Mouse (Mus musculus): Measurements from ENCODE around the gene Dscaml1. TPM values are rescaled to one million over a fixed set of nuclear protein-coding genes. Genes with fewer than 3 reads are reported as not detected.

Gene Dscaml1
- total RNA-seq, 1 experiment, result 1.3 TPM

- Histone ChIP-seq H3K4me1 (ENCODE audit: control insufficient read depth in 2 of 2, insufficient read depth in 2 of 2, low read length in 2 of 2, poor library complexity in 1 of 2) (no peaks in the 10 kb centered on the region), H3K27ac (ENCODE audit: insufficient read depth, low read depth, low read length, poor library complexity, severe bottlenecking) (no peak overlapping the region), H3K9me3 (ENCODE audit: control insufficient read depth, insufficient read depth, low read depth, low read length) (no peaks in the 10 kb centered on the region), H3K4me3 (ENCODE audit: insufficient read depth in 1 of 2, low read depth in 1 of 2, low read length in 2 of 2, poor library complexity in 1 of 2, severe bottlenecking in 1 of 2) (no peak overlapping the region), H3K36me3 (ENCODE audit: control insufficient read depth, insufficient read depth, low read length, poor library complexity, severe bottlenecking) (no peaks in the 10 kb centered on the region), H3K9ac (ENCODE audit: insufficient read depth, low read depth, low read length, poor library complexity, severe bottlenecking) (no peak overlapping the region)
- in situ Hi-C loops (cut with MboI; ENCODE audit: low sequenced_read_pairs in 2 of 2, unreplicated experiment in 2 of 2), result no loop called here
- TF ChIP-seq ZNF384 (IDR thresholded peaks at IDR 0.05; ENCODE audit: low read depth, low read length), result no peak
- TF ChIP-seq MAFK (IDR thresholded peaks at IDR 0.05; ENCODE audit: insufficient read depth, low read depth, low read length), result no peak
- TF ChIP-seq CHD2 (IDR thresholded peaks at IDR 0.05; ENCODE audit: low read depth, low read length), result no peak
- no peak for TF ChIP-seq ZC3H11A (IDR thresholded peaks at IDR 0.05; ENCODE audit: borderline replicate concordance, low read depth, low read length)
- no peak for TF ChIP-seq HCFC1 (IDR thresholded peaks at IDR 0.05; ENCODE audit: borderline replicate concordance, insufficient read depth, low read length)
- DNase-seq (ENCODE audit: low read depth, low spot score), result no peak
These were observed 68.5 kb downstream of the Dscaml1 start for GRCm38 (mm10) chr9:45494889-45495288.

GRCm38 (mm10) chr9:45496340-45496739, 69.9 kb downstream of the Dscaml1 start:
- TF ChIP-seq HCFC1 (IDR thresholded peaks at IDR 0.05; ENCODE audit: borderline replicate concordance, insufficient read depth, low read length) (no peak), CHD2 (IDR thresholded peaks at IDR 0.05; ENCODE audit: low read depth, low read length) (no peak), ZC3H11A (IDR thresholded peaks at IDR 0.05; ENCODE audit: borderline replicate concordance, low read depth, low read length) (no peak), MAFK (IDR thresholded peaks at IDR 0.05; ENCODE audit: insufficient read depth, low read depth, low read length) (no peak), ZNF384 (IDR thresholded peaks at IDR 0.05; ENCODE audit: low read depth, low read length) (no peak)
- no peaks in the 10 kb centered on the region for H3K9me3 ChIP-seq (ENCODE audit: control insufficient read depth, insufficient read depth, low read depth, low read length)
- no peak for DNase-seq (ENCODE audit: low read depth, low spot score)
- H3K4me1 ChIP-seq (ENCODE audit: control insufficient read depth in 2 of 2, insufficient read depth in 2 of 2, low read length in 2 of 2, poor library complexity in 1 of 2), result peaks cover 5 to 10% of the 10 kb centered on the region in 2 experiments; a peak in 3 of 4 replicates
- in situ Hi-C loops (cut with MboI; ENCODE audit: low sequenced_read_pairs in 2 of 2, unreplicated experiment in 2 of 2), result no loop called here
- H3K36me3 ChIP-seq (ENCODE audit: control insufficient read depth, insufficient read depth, low read length, poor library complexity, severe bottlenecking), result no peaks in the 10 kb centered on the region
- no peak overlapping the region for H3K27ac ChIP-seq (ENCODE audit: insufficient read depth, low read depth, low read length, poor library complexity, severe bottlenecking)
- H3K9ac ChIP-seq (ENCODE audit: insufficient read depth, low read depth, low read length, poor library complexity, severe bottlenecking), result no peak overlapping the region
- no peak overlapping the region for H3K4me3 ChIP-seq (ENCODE audit: insufficient read depth in 1 of 2, low read depth in 1 of 2, low read length in 2 of 2, poor library complexity in 1 of 2, severe bottlenecking in 1 of 2)

- Histone ChIP-seq H3K27ac (ENCODE audit: insufficient read depth, low read depth, low read length, poor library complexity, severe bottlenecking) (no peak overlapping the region), H3K9ac (ENCODE audit: insufficient read depth, low read depth, low read length, poor library complexity, severe bottlenecking) (no peak overlapping the region), H3K4me3 (ENCODE audit: insufficient read depth in 1 of 2, low read depth in 1 of 2, low read length in 2 of 2, poor library complexity in 1 of 2, severe bottlenecking in 1 of 2) (no peak overlapping the region), H3K9me3 (ENCODE audit: control insufficient read depth, insufficient read depth, low read depth, low read length) (no peaks in the 10 kb centered on the region), H3K4me1 (ENCODE audit: control insufficient read depth in 2 of 2, insufficient read depth in 2 of 2, low read length in 2 of 2, poor library complexity in 1 of 2) (peaks cover 9 to 16% of the 10 kb centered on the region in 2 experiments; a peak in 3 of 4 replicates), H3K36me3 (ENCODE audit: control insufficient read depth, insufficient read depth, low read length, poor library complexity, severe bottlenecking) (no peaks in the 10 kb centered on the region)
- in situ Hi-C loops (cut with MboI; ENCODE audit: low sequenced_read_pairs in 2 of 2, unreplicated experiment in 2 of 2), result no loop called here
- DNase-seq (ENCODE audit: low read depth, low spot score), result no peak
- TF ChIP-seq ZC3H11A (IDR thresholded peaks at IDR 0.05; ENCODE audit: borderline replicate concordance, low read depth, low read length), result no peak
- TF ChIP-seq HCFC1 (IDR thresholded peaks at IDR 0.05; ENCODE audit: borderline replicate concordance, insufficient read depth, low read length), result no peak
- TF ChIP-seq ZNF384 (IDR thresholded peaks at IDR 0.05; ENCODE audit: low read depth, low read length), result no peak
- TF ChIP-seq CHD2 (IDR thresholded peaks at IDR 0.05; ENCODE audit: low read depth, low read length), result no peak
- TF ChIP-seq MAFK (IDR thresholded peaks at IDR 0.05; ENCODE audit: insufficient read depth, low read depth, low read length), result no peak
These were observed 70.5 kb downstream of the Dscaml1 start for GRCm38 (mm10) chr9:45496944-45497343.

GRCm38 (mm10) chr9:45499267-45499666, 72.8 kb downstream of the Dscaml1 start:
- no peak overlapping the region for H3K9ac ChIP-seq (ENCODE audit: insufficient read depth, low read depth, low read length, poor library complexity, severe bottlenecking)
- H3K9me3 ChIP-seq (ENCODE audit: control insufficient read depth, insufficient read depth, low read depth, low read length), result no peaks in the 10 kb centered on the region
- H3K27ac ChIP-seq (ENCODE audit: insufficient read depth, low read depth, low read length, poor library complexity, severe bottlenecking), result no peak overlapping the region
- in situ Hi-C loops (cut with MboI; ENCODE audit: low sequenced_read_pairs in 2 of 2, unreplicated experiment in 2 of 2), result no loop called here
- peaks cover 13 to 20% of the 10 kb centered on the region in 2 experiments for H3K4me1 ChIP-seq (ENCODE audit: control insufficient read depth in 2 of 2, insufficient read depth in 2 of 2, low read length in 2 of 2, poor library complexity in 1 of 2)
- H3K36me3 ChIP-seq (ENCODE audit: control insufficient read depth, insufficient read depth, low read length, poor library complexity, severe bottlenecking), result no peaks in the 10 kb centered on the region
- no peak overlapping the region for H3K4me3 ChIP-seq (ENCODE audit: insufficient read depth in 1 of 2, low read depth in 1 of 2, low read length in 2 of 2, poor library complexity in 1 of 2, severe bottlenecking in 1 of 2)
- no peak for DNase-seq (ENCODE audit: low read depth, low spot score)
- no peak for TF ChIP-seq CHD2 (IDR thresholded peaks at IDR 0.05; ENCODE audit: low read depth, low read length)
- no peak for TF ChIP-seq MAFK (IDR thresholded peaks at IDR 0.05; ENCODE audit: insufficient read depth, low read depth, low read length)
- no peak for TF ChIP-seq ZNF384 (IDR thresholded peaks at IDR 0.05; ENCODE audit: low read depth, low read length)
- TF ChIP-seq ZC3H11A (IDR thresholded peaks at IDR 0.05; ENCODE audit: borderline replicate concordance, low read depth, low read length), result no peak
- no peak for TF ChIP-seq HCFC1 (IDR thresholded peaks at IDR 0.05; ENCODE audit: borderline replicate concordance, insufficient read depth, low read length)

Measured in ES-E14 (cell line).